Mouse (Mus musculus) olfactory bulb, adult 2 months (tissue): ENCODE data around the gene Nrn1. TPM values are rescaled to one million over a fixed set of nuclear protein-coding genes. Genes with fewer than 3 reads are reported as not detected.

ENCODE experiments used
- H3K27ac ChIP-seq: fragments of 200-500 bp; 2 replicates; pipeline ENCODE4 v1.5.1; 2012; ENCODE audit warnings: low read depth, low read length; ENCODE audit not compliant: insufficient read depth
- H3K4me1 ChIP-seq: fragments of 200-500 bp; 2 replicates; pipeline ENCODE4 v1.6.1; 2012; ENCODE audit warnings: low read length; ENCODE audit not compliant: control insufficient read depth, insufficient read depth
- H3K4me3 ChIP-seq: fragments of 200-500 bp; 2 replicates; pipeline ENCODE4 v1.5.1; 2012; ENCODE audit warnings: mild to moderate bottlenecking, low read depth, low read length, moderate library complexity; ENCODE audit not compliant: insufficient read depth
- CTCF ChIP-seq: fragments of 200-500 bp; IDR thresholded peaks from 2 replicates; pipeline ENCODE4 v1.5.1; 2012; ENCODE audit warnings: low read depth, mild to moderate bottlenecking, low read length, moderate library complexity; ENCODE audit not compliant: insufficient read depth
- POLR2A ChIP-seq: fragments of 200-500 bp; IDR thresholded peaks from 2 replicates; pipeline ENCODE4 v1.6.1; 2012; ENCODE audit warnings: mild to moderate bottlenecking, low read depth, low read length, moderate library complexity; ENCODE audit not compliant: insufficient read depth
- WGBS: fragments of 180-500 bp; shearing (Covaris S2); methylation state at CpG from one replicate; pipeline ENCODE4 v1.1.7; 2018; 5-methylcytosine and 5-hydroxymethylcytosine counted together
- polyA plus RNA-seq: library from polyadenylated mRNA; stranded (reverse); fragments of >200 nt; gene quantifications from 2 replicates; pipeline ENCODE4 v1.2.4, GENCODE M21; 2012; ENCODE audit warnings: low replicate concordance; ENCODE audit not compliant: missing spikeins, insufficient read depth, insufficient read length

Gene Nrn1
- polyA plus RNA-seq, 1 experiment = not detected

GRCm38 (mm10) chr13:36733566-36733965 is 1.4 kb downstream of the Nrn1 start:
- Histone ChIP-seq H3K4me3 (no peak overlapping the region), H3K4me1 (peaks cover 10% of the 10 kb centered on the region; the same call in 1 of the 2 replicates), H3K27ac (no peak overlapping the region)
- WGBS = 5% methylated on average over 10 of the region's 10 CpGs
- TF ChIP-seq POLR2A = no peak
- TF ChIP-seq CTCF = no peak

GRCm38 (mm10) chr13:36732891-36733490 is 1.9 kb downstream of the Nrn1 start:
- H3K4me1 ChIP-seq = peaks cover 10% of the 10 kb centered on the region; the same call in 1 of the 2 replicates
- TF ChIP-seq POLR2A = no peak
- no peak for TF ChIP-seq CTCF
- no peak overlapping the region for H3K27ac ChIP-seq
- H3K4me3 ChIP-seq = no peak overlapping the region
- whole genome bisulfite sequencing = 16% methylated on average over 6 of the region's 6 CpGs

GRCm38 (mm10) chr13:36731931-36732461 is 2.9 kb downstream of the Nrn1 start:
- 3% methylated on average over 23 of the region's 23 CpGs for WGBS
- Histone ChIP-seq H3K27ac (no peak overlapping the region), H3K4me1 (peaks cover 14% of the 10 kb centered on the region), H3K4me3 (peak overlapping the region; percentile 10)
- TF ChIP-seq POLR2A (no peak), CTCF (no peak)

GRCm38 (mm10) chr13:36731016-36731930 is 3.7 kb downstream of the Nrn1 start:
- TF ChIP-seq CTCF = no peak
- WGBS = 10% methylated on average over 34 of the region's 34 CpGs
- H3K27ac ChIP-seq = 0 out of 2 replicates have a peak overlapping the region, but pooled peaks have one; percentile 25
- peaks cover 20% of the 10 kb centered on the region for H3K4me1 ChIP-seq
- peak overlapping the region; percentile 12 for H3K4me3 ChIP-seq

GRCm38 (mm10) chr13:36730341-36730761 is 4.6 kb downstream of the Nrn1 start:
- Histone ChIP-seq H3K27ac (no peak overlapping the region), H3K4me3 (0 out of 2 replicates have a peak overlapping the region, but pooled peaks have one; percentile 5), H3K4me1 (peaks cover 18% of the 10 kb centered on the region)
- TF ChIP-seq POLR2A (no peak), CTCF (no peak)
- 26% methylated on average over 14 of the region's 14 CpGs for WGBS

- WGBS = 30% methylated on average over 13 of the region's 13 CpGs
- Histone ChIP-seq H3K27ac (no peak overlapping the region), H3K4me1 (peaks cover 18% of the 10 kb centered on the region), H3K4me3 (0 out of 2 replicates have a peak overlapping the region, but pooled peaks have one; percentile 5)
- TF ChIP-seq CTCF (no peak), POLR2A (no peak)
These were observed 5.1 kb downstream of the Nrn1 start for GRCm38 (mm10) chr13:36729731-36730340.

- H3K4me3 ChIP-seq = no peak overlapping the region
- WGBS = 30% methylated on average over 5 of the region's 5 CpGs
- TF ChIP-seq CTCF = no peak
- no peak for TF ChIP-seq POLR2A
- H3K27ac ChIP-seq = no peak overlapping the region
- H3K4me1 ChIP-seq = peaks cover 23% of the 10 kb centered on the region
These were observed 6.4 kb downstream of the Nrn1 start for GRCm38 (mm10) chr13:36728509-36728908.

- peaks cover 23% of the 10 kb centered on the region for H3K4me1 ChIP-seq
- TF ChIP-seq POLR2A (no peak), CTCF (no peak)
- no peak overlapping the region for H3K27ac ChIP-seq
- no peak overlapping the region for H3K4me3 ChIP-seq
- WGBS = 10% methylated on average over 23 of the region's 23 CpGs
These were observed 7.0 kb downstream of the Nrn1 start for GRCm38 (mm10) chr13:36727779-36728470.
